Mouse (Mus musculus) spleen, postnatal 14 days (tissue): ENCODE measurements around the gene Bfar.
A peak's percentile ranks its signal among the peaks of the same experiment; 100 is the strongest.
"Not testable (repeated sequence)": the region's sequence is repeated elsewhere in the genome, so short reads cannot be mapped to it uniquely, and the experiment has no call there.

Experiments
- DNase-seq, 2 experiments: peaks; one replicate each; pipeline ENCODE4 v3.0.0; 2021 to 2022; ENCODE audit warnings: low spot score in 2 of 2

The Bfar gene

DNA sequence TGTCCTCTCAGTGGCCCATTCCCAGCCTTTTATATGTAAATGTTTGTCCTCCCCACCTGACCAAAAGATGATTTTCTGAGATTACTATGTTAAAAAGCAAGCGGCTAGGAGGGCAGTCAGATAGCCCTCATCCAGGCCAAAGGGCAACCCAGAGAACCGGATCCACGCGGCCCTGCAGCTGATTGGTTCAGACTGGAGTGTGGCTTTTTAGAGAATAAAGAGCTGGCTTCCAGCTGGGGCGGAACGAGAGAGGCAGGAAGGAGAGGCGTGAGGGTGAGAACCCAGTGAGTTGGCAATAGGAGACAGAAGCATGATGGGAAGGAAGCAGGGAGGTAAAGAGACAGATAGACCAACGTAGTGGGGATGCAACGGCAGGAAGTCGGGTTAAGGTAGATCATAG, 51.3 kb downstream of the Bfar start:
- no peak for DNase-seq

DNA sequence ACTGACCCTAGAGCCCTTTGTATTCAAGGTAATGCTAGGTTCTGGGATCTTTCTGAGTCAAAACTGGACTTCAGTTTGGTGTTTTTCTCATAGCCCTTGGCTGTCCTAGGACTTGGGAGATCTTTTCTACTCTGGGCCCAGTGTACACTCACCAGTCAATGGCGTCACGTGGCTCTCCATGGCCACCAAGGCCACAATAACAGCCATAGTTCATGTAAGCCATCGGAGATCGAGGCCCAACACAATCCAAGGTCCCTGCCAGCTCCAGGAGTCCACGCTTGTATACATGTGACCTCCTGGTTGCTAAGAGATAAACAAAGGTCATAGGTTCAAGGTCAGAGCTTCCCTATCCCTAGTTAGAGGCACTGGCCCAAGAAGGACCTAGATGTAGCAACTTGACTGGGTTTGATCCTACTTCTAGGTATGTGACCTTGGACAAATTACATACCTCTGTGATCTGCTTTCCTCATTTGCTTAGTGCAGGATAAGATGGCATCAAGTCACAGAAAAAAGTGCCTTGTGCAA, 56.2 kb downstream of the Bfar start:
- no peak for DNase-seq

DNA sequence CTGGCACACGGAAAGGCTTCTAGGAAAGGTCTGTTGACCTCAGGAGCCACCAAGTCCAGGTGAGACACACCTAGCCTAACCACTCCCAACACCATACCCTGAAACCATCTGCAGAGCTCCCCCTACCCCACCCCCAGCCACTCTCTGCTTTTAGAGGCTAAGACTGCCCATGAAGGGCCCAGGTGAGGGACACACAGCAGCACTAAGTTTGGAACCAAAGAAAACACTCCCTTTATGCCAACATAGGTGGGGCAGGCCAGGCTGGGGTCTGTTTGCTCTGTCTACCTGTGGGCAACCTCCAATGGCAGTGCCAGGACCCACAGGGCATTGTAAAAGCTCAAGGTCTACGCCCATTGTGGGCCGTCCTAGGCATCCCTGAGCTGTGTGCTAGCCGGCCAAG, 57.8 kb downstream of the Bfar start:
- no peak for DNase-seq

DNA sequence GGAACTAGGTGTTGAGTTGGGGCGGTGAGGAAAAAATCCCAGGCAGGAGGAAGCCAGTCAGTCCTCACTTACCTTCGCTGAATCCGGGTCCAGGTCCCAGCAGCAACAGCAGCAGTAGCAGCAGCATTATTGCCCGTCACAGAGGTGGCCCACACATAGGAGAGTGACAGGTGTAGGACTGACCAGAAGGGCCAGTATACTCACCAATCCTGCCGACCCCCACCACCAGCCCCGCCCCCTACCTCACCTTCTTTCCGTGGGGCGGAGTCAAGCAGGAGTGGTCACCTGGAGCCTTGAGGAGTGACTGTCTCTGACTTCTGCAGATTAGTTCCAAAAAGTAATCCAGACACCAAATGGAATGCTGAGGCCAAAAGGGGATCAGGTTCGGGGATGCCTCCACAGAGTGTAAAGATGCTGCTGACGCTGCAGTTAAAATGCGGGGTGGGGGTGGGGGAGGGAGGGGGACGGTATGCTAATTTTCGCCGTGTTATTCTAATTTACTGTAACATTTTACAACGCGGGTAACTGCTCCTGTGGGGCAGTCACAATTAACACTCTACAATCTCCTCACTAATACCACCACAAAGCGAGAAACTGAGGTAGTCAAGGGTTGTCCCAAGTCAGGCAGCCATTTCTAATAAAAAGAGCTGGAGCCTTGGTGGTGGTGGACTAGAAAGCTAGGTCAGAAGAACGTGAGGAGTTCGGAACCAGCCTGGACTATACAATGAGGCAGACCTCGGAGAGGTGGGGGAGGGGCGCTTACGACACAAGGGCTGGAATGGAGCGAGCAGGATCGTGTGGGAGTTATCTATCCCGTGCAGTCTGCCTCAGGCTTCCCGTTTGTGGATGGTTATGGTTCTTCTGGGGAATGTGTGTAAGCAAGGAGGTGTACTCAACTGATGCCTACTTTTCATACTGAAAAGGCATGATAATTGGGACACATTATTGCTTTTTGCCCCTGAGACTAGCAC, 58.9 kb downstream of the Bfar start, which contains the start of gene Pla2g10:
Gene Pla2g10, minus strand, starts transcription at position 699 of the 971 bp plus-strand sequence.
- DNase-seq: no peak

DNA sequence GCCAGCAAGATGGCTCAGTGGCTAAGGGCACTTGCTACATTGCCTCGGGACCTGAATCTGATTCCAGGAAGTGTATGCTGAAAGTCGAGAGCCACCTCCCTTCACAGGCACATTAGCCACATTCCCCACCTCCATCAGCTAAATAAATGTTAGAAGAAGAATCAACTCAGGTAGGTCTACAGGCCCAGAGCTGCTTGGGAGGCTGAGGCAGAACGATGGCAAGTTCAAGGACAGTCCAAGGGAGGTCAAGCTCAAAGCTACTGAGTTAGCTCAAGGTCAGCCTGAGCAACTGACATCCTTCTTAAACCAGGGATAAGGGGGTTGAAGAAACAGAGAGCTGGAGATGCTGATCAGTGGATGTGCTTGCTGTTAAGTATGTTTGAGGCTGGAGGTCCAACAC, 61.1 kb downstream of the Bfar start:
- DNase-seq: no peak

DNA sequence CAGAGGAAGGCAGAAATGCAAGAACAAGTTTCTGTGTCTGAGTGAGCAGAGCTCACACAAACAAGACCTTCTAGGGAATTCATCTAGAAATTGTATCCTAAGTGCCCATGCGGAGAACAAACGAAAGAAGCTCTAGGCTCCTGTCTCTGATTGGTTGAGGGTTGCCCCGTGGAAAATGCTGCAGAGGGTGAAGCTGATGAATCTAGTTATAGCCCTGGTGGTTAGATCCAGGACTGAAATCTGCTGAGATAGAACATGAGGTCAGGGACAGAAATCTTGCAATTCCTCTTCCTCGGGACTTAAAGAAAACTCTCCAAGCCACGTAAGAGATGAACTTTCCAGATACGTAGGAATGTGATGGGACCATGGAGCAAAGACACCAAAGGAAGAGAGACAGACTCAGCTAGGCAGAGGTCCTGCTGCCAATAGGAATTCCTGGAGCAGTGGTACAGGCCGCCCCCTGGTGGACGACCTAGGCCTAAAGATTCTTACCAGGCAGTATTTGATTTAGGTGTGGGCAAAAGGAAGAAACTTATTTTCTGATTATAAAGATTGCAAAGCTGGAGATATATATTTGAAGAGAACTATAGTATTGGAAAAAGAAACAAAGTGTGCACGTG, 62.0 kb downstream of the Bfar start:
- DNase-seq: peak; percentile 25 to 53

DNA sequence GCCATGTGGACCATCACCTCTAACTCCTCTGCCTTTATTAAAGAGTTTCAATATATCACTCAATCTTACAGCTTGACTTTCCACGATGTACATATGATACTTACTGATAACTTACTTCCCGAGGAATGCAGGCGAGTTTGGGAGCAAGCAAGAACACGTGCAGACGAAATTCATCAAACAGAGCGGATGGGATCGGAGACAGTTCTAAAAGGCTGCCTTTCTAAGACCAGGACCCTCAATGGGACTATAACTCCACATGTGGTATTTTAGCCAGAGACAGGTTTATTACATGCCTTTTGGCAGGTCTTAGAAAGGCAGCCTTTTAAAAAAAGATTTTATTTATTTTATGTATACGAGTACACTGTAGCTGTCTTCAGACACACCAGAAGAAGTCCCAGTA, 64.3 kb downstream of the Bfar start:
- no peak for DNase-seq

DNA sequence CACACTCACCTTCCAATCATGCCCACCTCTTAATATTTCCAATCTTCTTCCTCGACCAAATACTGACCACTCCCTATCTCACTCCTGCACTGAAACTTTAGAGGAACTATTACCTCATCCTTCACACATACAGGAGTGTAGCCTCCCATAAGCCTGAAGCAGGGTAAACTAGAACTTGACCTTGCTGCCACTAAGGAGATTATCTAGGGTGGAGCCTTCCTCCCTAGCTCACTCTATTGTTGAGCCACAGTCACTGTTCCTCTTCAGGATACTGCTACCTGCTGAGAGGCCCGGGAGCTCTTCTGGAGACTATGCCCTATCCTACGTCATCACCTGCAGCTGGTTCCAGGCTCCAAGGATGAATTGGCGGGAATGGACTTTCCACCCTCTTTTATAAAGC, 67.4 kb downstream of the Bfar start:
- DNase-seq: not testable (repeated sequence)

DNA sequence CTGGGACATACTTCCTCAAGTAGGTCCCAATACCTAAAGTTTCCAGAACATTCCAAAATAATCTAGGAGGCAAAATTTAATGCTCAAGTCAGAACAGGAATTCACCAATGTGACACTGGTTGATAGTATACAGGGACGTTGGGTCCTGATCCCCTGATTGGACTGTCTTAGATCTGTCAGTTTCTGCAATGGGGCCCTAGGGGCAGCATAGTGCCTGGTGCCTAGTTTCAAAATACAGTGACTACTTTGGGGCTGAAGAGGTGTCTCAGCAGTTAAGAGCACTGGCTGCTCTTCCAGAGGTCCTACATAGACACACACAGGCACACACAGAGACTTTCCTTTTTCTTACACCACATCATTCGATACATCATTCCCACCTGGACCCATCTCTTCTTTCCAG, 69.2 kb downstream of the Bfar start:
- DNase-seq: no peak

DNA sequence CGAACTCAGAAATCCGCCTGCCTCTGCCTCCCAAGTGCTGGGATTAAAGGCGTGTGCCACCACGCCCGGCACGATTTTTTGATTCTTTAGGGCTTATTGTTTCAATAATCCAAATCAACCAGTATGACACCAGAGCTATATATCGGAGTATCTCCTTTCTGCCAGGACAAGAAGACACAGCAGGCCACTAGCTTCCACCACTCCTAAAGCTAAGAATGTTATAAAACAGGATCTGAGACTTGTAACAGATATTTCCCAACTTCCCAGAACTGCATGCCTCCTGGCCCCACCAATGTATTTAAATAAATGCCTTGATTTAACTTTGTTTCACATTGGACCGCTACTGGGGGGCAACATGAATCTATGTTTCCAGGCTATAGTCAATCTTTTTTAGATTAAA, 76.0 kb downstream of the Bfar start:
- no peak for DNase-seq

DNA sequence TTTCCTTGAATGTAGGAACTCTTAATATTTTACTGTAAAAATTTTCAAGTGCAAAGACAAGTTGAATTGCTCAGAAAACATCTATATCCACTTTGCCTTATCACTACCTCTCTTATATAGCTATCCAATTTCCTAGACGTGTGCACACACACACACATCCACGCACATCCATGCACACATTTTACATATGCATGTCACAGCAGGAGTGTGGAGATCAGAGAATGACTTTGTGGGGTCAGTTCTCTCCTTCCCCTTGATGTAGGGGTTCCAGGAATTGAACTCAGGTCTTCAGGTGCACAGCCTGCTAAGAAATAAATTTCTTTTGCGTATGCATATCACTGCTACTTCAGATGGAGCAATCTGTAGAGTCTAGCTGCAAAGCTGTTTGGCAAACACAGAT, 76.5 kb downstream of the Bfar start:
- DNase-seq: no peak

DNA sequence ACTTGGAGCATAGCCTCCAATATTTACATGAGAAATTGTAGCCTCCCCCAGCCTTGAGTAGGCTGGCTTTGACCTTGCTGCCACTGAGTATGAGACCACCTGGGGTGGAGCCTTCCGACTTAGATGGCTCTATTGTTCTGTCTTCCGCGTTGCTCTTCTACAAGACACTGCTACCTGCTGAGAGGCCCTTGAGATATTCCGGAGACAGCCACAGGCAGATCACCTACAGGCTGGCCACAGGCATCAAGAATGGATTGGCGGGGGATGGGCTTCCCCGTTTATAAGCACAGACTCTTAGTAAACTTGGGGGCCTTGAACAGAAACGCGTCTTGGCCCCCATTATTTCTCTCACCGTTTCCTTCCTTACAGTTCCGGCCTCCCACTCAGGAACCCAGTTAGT, 77.2 kb downstream of the Bfar start:
- DNase-seq: not testable (repeated sequence)

DNA sequence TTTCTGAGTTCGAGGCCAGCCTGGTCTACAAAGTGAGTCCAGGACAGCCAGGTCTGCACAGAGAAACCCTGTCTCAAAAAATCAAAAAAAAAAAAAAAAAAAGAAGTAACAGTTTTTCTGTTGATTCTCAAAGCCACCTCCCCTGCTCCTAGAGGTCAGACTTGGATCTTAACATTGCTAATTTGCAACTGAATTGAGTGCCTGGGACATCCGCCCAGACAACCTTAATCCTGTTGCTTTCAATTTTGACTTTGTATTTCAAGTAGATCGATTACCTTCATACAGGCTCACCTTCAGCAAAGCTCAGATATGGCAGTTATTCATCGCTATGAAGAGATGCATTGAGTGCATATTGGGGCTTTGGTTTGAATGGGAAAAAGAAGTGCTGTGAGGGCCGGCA, 77.6 kb downstream of the Bfar start:
- no peak for DNase-seq

DNA sequence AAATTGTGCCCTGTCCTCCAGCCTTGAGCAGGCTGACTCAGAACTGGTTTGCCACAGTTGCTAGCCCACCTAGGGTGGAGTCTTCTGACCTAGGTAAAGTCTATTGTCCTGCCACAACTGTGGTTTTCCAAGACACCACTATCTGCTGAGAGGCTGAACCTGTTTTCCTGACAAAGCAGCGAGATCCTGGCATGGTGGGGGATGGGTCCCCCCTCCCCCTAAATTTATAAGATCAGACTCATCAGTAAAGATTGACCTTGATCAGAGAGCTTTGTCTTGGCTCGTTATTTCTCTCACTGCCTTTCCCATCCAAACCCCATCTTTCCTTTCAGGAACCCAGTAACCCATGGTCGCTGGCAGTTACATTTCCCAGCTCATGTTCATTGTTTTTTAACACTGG, 78.3 kb downstream of the Bfar start:
- DNase-seq: no peak

DNA sequence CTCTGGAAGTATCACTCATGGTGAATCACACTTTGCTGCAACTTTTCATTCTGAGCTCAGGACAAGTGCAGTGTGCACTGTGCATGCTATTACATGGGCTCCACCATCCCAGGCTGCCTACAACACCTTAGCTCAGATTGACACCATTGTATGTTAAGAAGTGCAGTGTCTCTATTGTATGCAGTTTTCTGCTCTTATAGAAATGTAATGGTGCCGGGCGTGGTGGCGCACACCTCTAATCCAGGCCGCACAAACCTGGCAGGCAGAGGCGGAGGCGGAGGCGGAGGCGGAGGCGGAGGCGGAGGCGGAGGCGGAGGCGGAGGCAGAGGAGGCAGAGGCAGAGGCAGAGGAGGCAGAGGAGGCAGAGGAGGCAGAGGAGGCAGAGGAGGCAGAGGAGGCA, 79.0 kb downstream of the Bfar start:
- DNase-seq: no peak
